Comparison of ENCODE assay signal across 10 mouse cellular contexts in genomic region chr3:109251716-109252115, GRCm38 (mm10).
DNase-seq lines count a peak whose midpoint lies in the region; ATAC-seq lines count a peak whose summit lies in the region.
"Had no signal": no experiment of that assay in that cellular context is flagged by ENCODE, and none has a peak within 500 bp of the region (broad histone marks: within the 10 kb centered on the region; RNA-seq: fewer than 3 reads in every experiment).

No protein-coding gene starts in this region.

- H3K9ac ChIP-seq in limb, embryonic 11.5 days (ENCODE audit: low read length) = no peak overlapping the region
- no peak overlapping the region for H3K9ac ChIP-seq in embryonic facial prominence, embryonic 13.5 days
- H3K9ac ChIP-seq in liver, embryonic 12.5 days = no peak overlapping the region
- H3K9ac ChIP-seq in stomach, embryonic 16.5 days (ENCODE audit: low read length) = no peak overlapping the region

- H3K36me3 ChIP-seq in limb, embryonic 11.5 days (ENCODE audit: control insufficient read depth, insufficient read depth, low read length) = no peaks in the 10 kb centered on the region
- H3K36me3 ChIP-seq in limb, embryonic 10.5 days = no peaks in the 10 kb centered on the region
- H3K36me3 ChIP-seq in embryonic facial prominence, embryonic 13.5 days = no peaks in the 10 kb centered on the region
- H3K36me3 ChIP-seq in liver, embryonic 12.5 days = no peaks in the 10 kb centered on the region
- H3K36me3 ChIP-seq in stomach, embryonic 16.5 days (ENCODE audit: control insufficient read depth, insufficient read depth, low read length) = no peaks in the 10 kb centered on the region
- H3K36me3 ChIP-seq: G1E had no signal

- ATAC-seq in limb, embryonic 11.5 days (ENCODE audit: insufficient number of reproducible peaks, low FRiP score, low TSS enrichment, low read depth) = peak; percentile 60; the same call in 1 of the 2 replicates
- 0 out of 2 replicates have a peak, but pooled peaks have one; percentile 43 for ATAC-seq in embryonic facial prominence, embryonic 13.5 days (ENCODE audit: insufficient number of reproducible peaks, insufficient read depth, low FRiP score, low TSS enrichment, low read depth)
- peak; percentile 67 for ATAC-seq in liver, embryonic 12.5 days
- 0 out of 2 replicates have a peak, but pooled peaks have one; percentile 44 for ATAC-seq in stomach, embryonic 16.5 days (ENCODE audit: insufficient read depth, low FRiP score)

- H3K9me3 ChIP-seq in limb, embryonic 11.5 days (ENCODE audit: control insufficient read depth, low read length) = no peaks in the 10 kb centered on the region
- H3K9me3 ChIP-seq in limb, embryonic 10.5 days (replicated peaks) = no peaks in the 10 kb centered on the region
- no peaks in the 10 kb centered on the region for H3K9me3 ChIP-seq in embryonic facial prominence, embryonic 13.5 days
- no peaks in the 10 kb centered on the region for H3K9me3 ChIP-seq in liver, embryonic 12.5 days (replicated peaks)
- no peaks in the 10 kb centered on the region for H3K9me3 ChIP-seq in stomach, embryonic 16.5 days (replicated peaks; ENCODE audit: control insufficient read depth, low read length)

- WGBS in limb, embryonic 11.5 days = 41% methylated on average over 1 of the region's 1 CpGs
- WGBS in limb, embryonic 10.5 days = 62% methylated on average over 1 of the region's 1 CpGs
- 15% methylated on average over 1 of the region's 1 CpGs for WGBS in embryonic facial prominence, embryonic 13.5 days
- WGBS in liver, embryonic 12.5 days (ENCODE audit: insufficient replicate concordance) = 23% methylated on average over 1 of the region's 1 CpGs
- 31% methylated on average over 1 of the region's 1 CpGs for WGBS in stomach, embryonic 16.5 days

- H3K4me2 ChIP-seq in limb, embryonic 11.5 days (ENCODE audit: low read depth, severe bottlenecking) = no peak overlapping the region
- H3K4me2 ChIP-seq in embryonic facial prominence, embryonic 13.5 days = no peak overlapping the region
- H3K4me2 ChIP-seq in liver, embryonic 12.5 days = no peak overlapping the region
- H3K4me2 ChIP-seq in stomach, embryonic 16.5 days (ENCODE audit: low read depth, low read length) = no peak overlapping the region
- H3K4me2 ChIP-seq: midbrain, embryonic 11.5 days had no signal

- DNase-seq in limb, embryonic 11.5 days (ENCODE audit: low spot score) = no peak
- DNase-seq in limb, embryonic 10.5 days (ENCODE audit: low spot score) = no peak
- DNase-seq in spleen, postnatal 4 days (ENCODE audit: low spot score in 2 of 2) = no peak
- DNase-seq in layer of hippocampus, postnatal 10 days (ENCODE audit: low spot score in 2 of 2) = no peak

- no peak overlapping the region for H3K4me3 ChIP-seq in limb, embryonic 11.5 days (ENCODE audit: low read depth, low read length)
- no peak overlapping the region for H3K4me3 ChIP-seq in limb, embryonic 10.5 days
- H3K4me3 ChIP-seq in embryonic facial prominence, embryonic 13.5 days = no peak overlapping the region
- no peak overlapping the region for H3K4me3 ChIP-seq in liver, embryonic 12.5 days
- H3K4me3 ChIP-seq in stomach, embryonic 16.5 days (replicated peaks; ENCODE audit: low read length) = no peak overlapping the region
- H3K4me3 ChIP-seq: erythroblast, embryonic 14.5 days had no signal

- H3K27ac ChIP-seq in limb, embryonic 11.5 days (replicated peaks; ENCODE audit: low read depth, low read length) = no peak overlapping the region
- H3K27ac ChIP-seq in limb, embryonic 10.5 days = no peak overlapping the region
- no peak overlapping the region for H3K27ac ChIP-seq in embryonic facial prominence, embryonic 13.5 days
- no peak overlapping the region for H3K27ac ChIP-seq in liver, embryonic 12.5 days
- no peak overlapping the region for H3K27ac ChIP-seq in stomach, embryonic 16.5 days (ENCODE audit: low read length)

- no peaks in the 10 kb centered on the region for H3K4me1 ChIP-seq in limb, embryonic 11.5 days (ENCODE audit: control insufficient read depth, insufficient read depth, low read length)
- H3K4me1 ChIP-seq in limb, embryonic 10.5 days = peaks cover 17% of the 10 kb centered on the region
- H3K4me1 ChIP-seq in embryonic facial prominence, embryonic 13.5 days = peaks cover 24% of the 10 kb centered on the region
- H3K4me1 ChIP-seq in liver, embryonic 12.5 days = 0 out of 2 replicates have a peak, but pooled peaks cover 15% of the 10 kb centered on the region
- H3K4me1 ChIP-seq in stomach, embryonic 16.5 days (ENCODE audit: control insufficient read depth, insufficient read depth, low read length) = no peaks in the 10 kb centered on the region

- no peaks in the 10 kb centered on the region for H3K27me3 ChIP-seq in limb, embryonic 11.5 days (ENCODE audit: control insufficient read depth, insufficient read depth, low read length)
- H3K27me3 ChIP-seq in limb, embryonic 10.5 days (ENCODE audit: low read depth, poor library complexity, severe bottlenecking) = no peaks in the 10 kb centered on the region
- no peaks in the 10 kb centered on the region for H3K27me3 ChIP-seq in embryonic facial prominence, embryonic 13.5 days
- no peaks in the 10 kb centered on the region for H3K27me3 ChIP-seq in liver, embryonic 12.5 days (replicated peaks)
- no peaks in the 10 kb centered on the region for H3K27me3 ChIP-seq in stomach, embryonic 16.5 days (ENCODE audit: control insufficient read depth, insufficient read depth, low read length)
